In the genomic region with DNA sequence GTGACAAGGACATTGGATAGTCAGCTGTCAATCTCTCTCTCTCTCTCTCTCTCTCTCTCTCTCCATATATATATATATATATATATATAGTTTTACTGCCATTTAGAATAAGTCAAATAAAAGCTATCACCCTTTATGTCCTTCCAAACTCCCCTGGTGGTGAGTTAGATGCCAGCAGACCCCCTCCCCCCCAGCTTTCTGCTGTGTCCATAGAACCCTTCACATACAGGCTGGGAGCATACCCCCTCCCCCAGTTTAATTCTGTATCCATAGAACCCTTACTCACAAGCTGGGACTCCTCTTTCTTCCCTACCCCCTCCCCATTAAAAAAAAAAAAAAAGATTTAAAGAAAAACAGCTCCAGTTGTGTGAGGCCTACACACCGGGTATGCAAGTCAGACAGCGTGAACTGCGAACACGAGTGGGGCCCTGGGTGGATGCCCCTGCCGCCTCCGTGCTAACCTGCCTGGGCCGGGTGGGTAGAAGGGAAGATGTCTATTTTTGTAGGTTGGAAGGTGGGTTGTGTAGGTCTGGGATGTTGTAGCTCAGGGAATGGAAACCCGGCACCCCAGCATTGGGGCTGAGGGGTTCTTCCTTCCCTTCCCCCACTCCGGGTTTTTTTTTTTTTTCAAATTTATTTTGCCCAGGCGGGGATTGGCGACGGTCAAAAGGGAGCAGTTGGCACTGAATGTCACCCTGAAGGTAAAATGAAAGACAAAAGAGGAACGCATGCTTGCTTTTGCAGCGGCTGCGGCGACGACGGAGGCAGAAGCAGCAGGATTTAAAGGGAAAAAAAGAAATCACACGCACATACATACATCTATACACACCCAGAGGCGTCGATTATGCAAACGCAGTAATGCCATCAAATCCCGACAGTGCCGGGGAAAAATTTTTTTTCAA, we compare ENCODE assay signal across 7 mouse cellular contexts. TPM values are rescaled to one million over a fixed set of nuclear protein-coding genes. Genes with fewer than 3 reads are reported as not detected.
DNase-seq lines count a peak whose midpoint lies in the region; ATAC-seq lines count a peak whose summit lies in the region.

No protein-coding gene starts in this region.

- H3K4me2 ChIP-seq in forebrain, embryonic 13.5 days, result peak overlapping the region; percentile 98
- peak overlapping the region; percentile 94 for H3K4me2 ChIP-seq in intestine, embryonic 16.5 days (ENCODE audit: low read depth, low read length)
- H3K4me2 ChIP-seq in midbrain, embryonic 16.5 days (ENCODE audit: low read length), result peak overlapping the region; percentile 77

- H3K36me3 ChIP-seq in forebrain, embryonic 13.5 days (ENCODE audit: poor library complexity, severe bottlenecking), result no peaks in the 10 kb centered on the region
- H3K36me3 ChIP-seq in intestine, embryonic 16.5 days (ENCODE audit: control insufficient read depth, insufficient read depth, low read length), result no peaks in the 10 kb centered on the region
- H3K36me3 ChIP-seq in midbrain, embryonic 16.5 days (ENCODE audit: control insufficient read depth, insufficient read depth, low read length), result 0 out of 2 replicates have a peak, but pooled peaks cover 2% of the 10 kb centered on the region

- H3K4me1 ChIP-seq in forebrain, embryonic 13.5 days, result peaks cover 13% of the 10 kb centered on the region; the same call in 1 of the 2 replicates
- peaks cover 21% of the 10 kb centered on the region for H3K4me1 ChIP-seq in intestine, embryonic 16.5 days (ENCODE audit: control insufficient read depth, insufficient read depth, low read length)
- peaks cover 10% of the 10 kb centered on the region for H3K4me1 ChIP-seq in midbrain, embryonic 16.5 days (ENCODE audit: control insufficient read depth, insufficient read depth, low read length)

- no peaks in the 10 kb centered on the region for H3K9me3 ChIP-seq in forebrain, embryonic 13.5 days (replicated peaks)
- H3K9me3 ChIP-seq in intestine, embryonic 16.5 days (ENCODE audit: control insufficient read depth, low read length), result no peaks in the 10 kb centered on the region
- no peaks in the 10 kb centered on the region for H3K9me3 ChIP-seq in midbrain, embryonic 16.5 days (replicated peaks; ENCODE audit: control insufficient read depth, low read length, poor library complexity, severe bottlenecking)

- peak overlapping the region; percentile 84 for H3K9ac ChIP-seq in forebrain, embryonic 13.5 days
- peak overlapping the region; percentile 86 for H3K9ac ChIP-seq in intestine, embryonic 16.5 days (ENCODE audit: low read depth, low read length)
- peak overlapping the region; percentile 92 for H3K9ac ChIP-seq in midbrain, embryonic 16.5 days (ENCODE audit: low read depth, low read length)

- no peaks in the 10 kb centered on the region for H3K27me3 ChIP-seq in forebrain, embryonic 13.5 days
- H3K27me3 ChIP-seq in intestine, embryonic 16.5 days (replicated peaks; ENCODE audit: control insufficient read depth, insufficient read depth, low read length), result no peaks in the 10 kb centered on the region
- no peaks in the 10 kb centered on the region for H3K27me3 ChIP-seq in midbrain, embryonic 16.5 days (ENCODE audit: control insufficient read depth, insufficient read depth, low read depth, low read length)

- WGBS in forebrain, embryonic 13.5 days, result 9% methylated on average over 24 of the region's 24 CpGs
- WGBS in intestine, embryonic 16.5 days, result 14% methylated on average over 24 of the region's 24 CpGs
- 7% methylated on average over 24 of the region's 24 CpGs for WGBS in midbrain, embryonic 16.5 days

- peak; percentile 22 for DNase-seq in right cerebral cortex, adult 18-20 months
- DNase-seq in right cerebral cortex, postnatal 36 days (ENCODE audit: low spot score in 2 of 2), result no peak
- DNase-seq in gastrocnemius, adult 18-20 months (ENCODE audit: low spot score), result no peak
- no peak for DNase-seq in spleen, postnatal 4 days (ENCODE audit: low spot score in 2 of 2)

- ATAC-seq in forebrain, embryonic 13.5 days, result peak; percentile 52
- ATAC-seq in intestine, embryonic 16.5 days, result peak; percentile 10; the same call in 1 of the 2 replicates
- ATAC-seq in midbrain, embryonic 16.5 days, result peak; percentile 67

- H3K27ac ChIP-seq in forebrain, embryonic 13.5 days, result no peak overlapping the region
- no peak overlapping the region for H3K27ac ChIP-seq in intestine, embryonic 16.5 days (ENCODE audit: low read length)
- peak overlapping the region; percentile 85 for H3K27ac ChIP-seq in midbrain, embryonic 16.5 days (ENCODE audit: low read length)

- peak overlapping the region; percentile 65 for H3K4me3 ChIP-seq in forebrain, embryonic 13.5 days
- peak overlapping the region; percentile 71 for H3K4me3 ChIP-seq in intestine, embryonic 16.5 days (ENCODE audit: low read length)
- H3K4me3 ChIP-seq in midbrain, embryonic 16.5 days (ENCODE audit: low read depth, low read length), result peak overlapping the region; percentile 74

RNA-seq across cellular contexts. Expression of gene Esrrg, which starts 42.4 kb away (rescaled TPM):
- 9.3 and 9.7 TPM in 2 replicates for polyA plus RNA-seq in forebrain, embryonic 13.5 days (2015; fragmentation: Nextera tagmentation; extraction: Ambion mirVana)
- 3.6 and 4.6 TPM in 2 replicates for polyA plus RNA-seq in intestine, embryonic 16.5 days (2015; fragmentation: Nextera tagmentation; extraction: Ambion mirVana)
- 24.9 and 26.5 TPM in 2 replicates for polyA plus RNA-seq in midbrain, embryonic 16.5 days (2015; fragmentation: Nextera tagmentation; extraction: Ambion mirVana)
- 10 to 100 TPM; 19.7 to 34.8 TPM for total RNA-seq in gastrocnemius, adult 18-20 months (2021)

Comparison
In these comparisons a context has a peak if more than half of its experiments do, and no peak if none do; other contexts are left out.
1. ATAC-seq: peak in every context shown above with its lines; median percentile 67 in midbrain, embryonic 16.5 days; 52 in forebrain, embryonic 13.5 days; 10 in intestine, embryonic 16.5 days.